ENCODE assay signal across 10 mouse cellular contexts in the genomic region with DNA sequence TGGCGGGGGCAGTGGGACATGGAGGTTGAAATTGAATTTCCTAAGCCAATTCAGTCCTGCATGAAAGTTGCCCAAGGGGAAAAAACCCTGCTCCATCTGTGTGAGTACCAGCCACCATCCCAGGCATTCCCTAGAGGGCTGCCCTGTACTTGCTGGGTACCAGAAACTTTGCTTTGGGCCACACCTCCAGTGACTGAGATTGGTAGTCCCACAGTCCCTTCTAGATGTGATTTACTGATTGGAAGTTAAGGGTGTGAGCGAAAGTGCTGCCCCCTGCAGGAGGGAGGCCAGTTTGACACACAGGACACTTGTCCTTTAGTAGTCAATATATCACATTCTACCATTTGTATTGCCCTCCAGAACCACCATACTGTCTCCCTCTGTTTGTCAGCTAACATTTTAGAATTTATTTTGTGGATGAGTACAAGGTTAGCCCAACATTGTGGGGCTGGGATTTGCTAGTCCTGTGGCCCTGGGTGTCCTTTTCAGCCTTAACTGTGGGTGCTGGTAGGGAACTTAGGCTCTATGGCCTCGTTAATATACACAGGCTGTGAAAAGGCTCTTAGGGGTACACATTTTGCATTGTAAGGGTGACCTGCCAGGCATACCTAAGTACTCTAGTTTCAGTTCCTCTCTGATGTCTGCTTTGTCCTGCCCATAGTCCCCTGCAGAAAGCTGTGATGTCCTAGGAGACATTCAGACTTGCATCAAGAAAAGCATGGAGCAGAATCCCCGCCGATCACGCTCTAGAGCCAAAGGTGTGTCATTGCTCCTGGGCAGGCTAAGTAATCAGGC. TPM values are rescaled to one million over a fixed set of nuclear protein-coding genes. Genes with fewer than 3 reads are reported as not detected.
DNase-seq lines count a peak whose midpoint lies in the region; ATAC-seq and TF ChIP-seq lines count a peak whose summit lies in the region.
"Had no signal": no experiment of that assay in that cellular context is flagged by ENCODE, and none has a peak within 500 bp of the region (broad histone marks: within the 10 kb centered on the region; RNA-seq: fewer than 3 reads in every experiment).

No protein-coding gene starts in this region.

- no peak for ATAC-seq in liver, embryonic 13.5 days (ENCODE audit: low read depth)

- 72% methylated on average over 6 of the region's 6 CpGs for WGBS in bone marrow, adult 2 months
- WGBS in liver, embryonic 13.5 days (ENCODE audit: insufficient replicate concordance) = 71% methylated on average over 6 of the region's 6 CpGs

- H3K9me3 ChIP-seq in liver, embryonic 13.5 days (replicated peaks) = no peaks in the 10 kb centered on the region
- H3K9me3 ChIP-seq: heart, embryonic 13.5 days; megakaryocyte, embryonic 14.5 days had no signal

- TF ChIP-seq POLR2A in bone marrow, adult 2 months (IDR thresholded peaks at IDR 0.05; ENCODE audit: borderline replicate concordance, control insufficient read depth, low read depth, low read length) = no peak

- H3K4me1 ChIP-seq in bone marrow, adult 2 months (ENCODE audit: control insufficient read depth, insufficient read depth, low read length) = peaks cover 1% of the 10 kb centered on the region; the same call in 1 of the 2 replicates
- H3K4me1 ChIP-seq in liver, embryonic 13.5 days (replicated peaks) = peaks cover 24% of the 10 kb centered on the region

- H3K36me3 ChIP-seq in liver, embryonic 13.5 days = peaks cover 94% of the 10 kb centered on the region

- peak; percentile 73 for TF ChIP-seq CTCF in left cerebral cortex, adult 2 months (IDR thresholded peaks at IDR 0.05)
- TF ChIP-seq CTCF in bone marrow, adult 2 months (IDR thresholded peaks at IDR 0.05; ENCODE audit: control insufficient read depth, insufficient read depth, low read length) = peak; percentile 78

- DNase-seq in adrenal gland, adult 2 months = peak; percentile 41
- no peak for DNase-seq in adrenal gland, postnatal 4 days (ENCODE audit: low spot score in 2 of 2)
- DNase-seq in left cerebral cortex, adult 2 months (ENCODE audit: extremely low spot score in 1 of 2, low spot score in 2 of 2) = no peak
- no peak for DNase-seq in left cerebral cortex, adult 11 months (ENCODE audit: low spot score)
- peak; percentile 38 for DNase-seq in liver, embryonic 13.5 days
- peak; percentile 36 to 60 for DNase-seq in spleen, postnatal 14 days (ENCODE audit: low spot score in 2 of 2)
- DNase-seq in gastrocnemius, postnatal 36 days = no peak

- H3K27me3 ChIP-seq in liver, embryonic 13.5 days = no peaks in the 10 kb centered on the region
- H3K27me3 ChIP-seq: heart, embryonic 13.5 days; megakaryocyte, embryonic 14.5 days had no signal

- no peak overlapping the region for H3K9ac ChIP-seq in liver, embryonic 13.5 days
- H3K9ac ChIP-seq: heart, embryonic 13.5 days had no signal

- H3K4me3 ChIP-seq in left cerebral cortex, adult 2 months = no peak overlapping the region
- no peak overlapping the region for H3K4me3 ChIP-seq in bone marrow, adult 2 months (replicated peaks; ENCODE audit: control insufficient read depth, low read depth, low read length)
- H3K4me3 ChIP-seq in liver, embryonic 13.5 days (replicated peaks) = no peak overlapping the region
- H3K4me3 ChIP-seq: heart, embryonic 13.5 days; megakaryocyte, embryonic 14.5 days had no signal

- no peak overlapping the region for H3K4me2 ChIP-seq in liver, embryonic 13.5 days
- H3K4me2 ChIP-seq: heart, embryonic 13.5 days had no signal

- no peak overlapping the region for H3K27ac ChIP-seq in left cerebral cortex, adult 2 months
- H3K27ac ChIP-seq in bone marrow, adult 2 months (ENCODE audit: control insufficient read depth, insufficient read depth, low read depth, low read length, poor library complexity) = no peak overlapping the region
- no peak overlapping the region for H3K27ac ChIP-seq in liver, embryonic 13.5 days
- H3K27ac ChIP-seq: heart, embryonic 13.5 days had no signal

- intact Hi-C loops in left cerebral cortex, adult 2 months (cut with DNase I) = loop anchor here (5.0 kb wide), 1 partner anchor 86 kb away; no protein-coding TSS in a partner anchor
- intact Hi-C loops in gastrocnemius, postnatal 36 days (cut with DNase I) = no loop called here

RNA-seq across cellular contexts. Expression of gene Mybbp1a, which starts 5.4 kb away (rescaled TPM):
- total RNA-seq in adrenal gland, adult 2 months (2021) = 10 to 100 TPM; 68.0 to 86.1 TPM
- 31.6 and 37.9 TPM in 2 replicates for polyA plus RNA-seq in adrenal gland, adult 2 months (2012; rRNA removed)
- 100 to 1,000 TPM; 118 to 119 TPM for total RNA-seq in adrenal gland, postnatal 4 days (2021)
- total RNA-seq in left cerebral cortex, adult 2 months (2021) = 10 to 100 TPM; 53.2 to 55.0 TPM
- 40.0 and 68.3 TPM in 2 replicates for polyA plus RNA-seq in bone marrow, adult 2 months (2011; ENCODE audit: insufficient read depth, insufficient read length, low replicate concordance, missing spikeins)
- polyA plus RNA-seq in liver, embryonic 13.5 days (2015; fragmentation: Nextera tagmentation; extraction: Ambion mirVana) = 129 and 138 TPM in 2 replicates
- 10 to 100 TPM; 48.6 to 58.9 TPM for total RNA-seq in gastrocnemius, postnatal 36 days (2021)

RNA-seq across cellular contexts. Expression of gene Ggt6, which starts 11.2 kb away (rescaled TPM):
- 1 to 10 TPM in 1 of 2 experiments, under 1 TPM in 1; 0.83 to 4.7 TPM for total RNA-seq in adrenal gland, adult 2 months (2021)
- polyA plus RNA-seq in adrenal gland, adult 2 months (2012; rRNA removed) = 8.5 and 13.4 TPM in 2 replicates
- total RNA-seq in adrenal gland, postnatal 4 days (2021) = 1 to 10 TPM; 3.8 to 4.7 TPM
- total RNA-seq in left cerebral cortex, adult 2 months (2021) = under 1 TPM; 0.18 to 0.37 TPM
- polyA plus RNA-seq in bone marrow, adult 2 months (2011; ENCODE audit: insufficient read depth, insufficient read length, low replicate concordance, missing spikeins) = not detected in 2 replicates
- not detected in 2 replicates for polyA plus RNA-seq in liver, embryonic 13.5 days (2015; fragmentation: Nextera tagmentation; extraction: Ambion mirVana)
- 1 to 10 TPM in 1 of 2 experiments, under 1 TPM in 1; 0.28 to 1.0 TPM for total RNA-seq in gastrocnemius, postnatal 36 days (2021)
- polyA plus RNA-seq: heart, embryonic 13.5 days had no signal

RNA-seq across cellular contexts. Expression of gene Smtnl2, which starts 35.0 kb away (rescaled TPM):
- total RNA-seq in adrenal gland, adult 2 months (2021) = 1 to 10 TPM; 2.4 to 2.5 TPM
- 4.4 and 5.6 TPM in 2 replicates for polyA plus RNA-seq in adrenal gland, adult 2 months (2012; rRNA removed)
- total RNA-seq in adrenal gland, postnatal 4 days (2021) = 10 to 100 TPM; 11.4 to 24.2 TPM
- total RNA-seq in left cerebral cortex, adult 2 months (2021) = 1 to 10 TPM in 1 of 2 experiments, under 1 TPM in 1; 0.33 to 1.2 TPM
- polyA plus RNA-seq in bone marrow, adult 2 months (2011; ENCODE audit: insufficient read depth, insufficient read length, low replicate concordance, missing spikeins) = 5.6 TPM in 1 of 2 replicates, not detected in the other
- polyA plus RNA-seq in liver, embryonic 13.5 days (2015; fragmentation: Nextera tagmentation; extraction: Ambion mirVana) = 5.4 and 5.5 TPM in 2 replicates
- total RNA-seq in gastrocnemius, postnatal 36 days (2021) = 100 to 1,000 TPM; 206 to 299 TPM

RNA-seq across cellular contexts. Expression of gene Spns2, which starts 43.2 kb away (rescaled TPM):
- total RNA-seq in adrenal gland, adult 2 months (2021) = 1 to 10 TPM; 2.0 to 4.2 TPM
- polyA plus RNA-seq in adrenal gland, adult 2 months (2012; rRNA removed) = 5.2 and 7.6 TPM in 2 replicates
- total RNA-seq in adrenal gland, postnatal 4 days (2021) = 1 to 10 TPM; 8.9 to 9.6 TPM
- total RNA-seq in left cerebral cortex, adult 2 months (2021) = 10 to 100 TPM; 68.2 to 70.6 TPM
- polyA plus RNA-seq in bone marrow, adult 2 months (2011; ENCODE audit: insufficient read depth, insufficient read length, low replicate concordance, missing spikeins) = 6.3 and 10.7 TPM in 2 replicates
- polyA plus RNA-seq in liver, embryonic 13.5 days (2015; fragmentation: Nextera tagmentation; extraction: Ambion mirVana) = 4.3 and 5.5 TPM in 2 replicates
- total RNA-seq in gastrocnemius, postnatal 36 days (2021) = 10 to 100 TPM; 21.3 to 25.1 TPM

Comparison
In these comparisons a context has a peak if more than half of its experiments do, and no peak if none do; other contexts are left out.
1. DNase-seq: peak in adrenal gland, adult 2 months (single experiment), liver, embryonic 13.5 days (single experiment) and spleen, postnatal 14 days (2 of 2); none in adrenal gland, postnatal 4 days (0 of 2), left cerebral cortex, adult 2 months (0 of 2), left cerebral cortex, adult 11 months (single experiment) and gastrocnemius, postnatal 36 days (0 of 2).
2. RNA of gene Smtnl2, which starts 35.0 kb away (total RNA-seq): 206 to 299 TPM in gastrocnemius, postnatal 36 days; 11.4 to 24.2 TPM in adrenal gland, postnatal 4 days, 2.4 to 2.5 TPM in adrenal gland, adult 2 months and 0.33 to 1.2 TPM in left cerebral cortex, adult 2 months; every median in the first group is over 4 times any median in the second.